Mouse (Mus musculus): Measurements from ENCODE around the gene Ift172. TPM values are rescaled to one million over a fixed set of nuclear protein-coding genes. Genes with fewer than 3 reads are reported as not detected.

The Ift172 gene
- 1 to 10 TPM; 2.6 to 7.2 TPM for polyA plus RNA-seq (2017; shearing (Covaris generic))

GRCm38 (mm10) chr5:31290521-31291360, at the start of gene Ift172:
TSS of gene Ift172 (minus strand) at chr5:31291116.
- peak; percentile 96 for ATAC-seq

GRCm38 (mm10) chr5:31328255-31328654, 37.3 kb upstream of the Ift172 start:
- ATAC-seq: no peak

GRCm38 (mm10) chr5:31326850-31327249, 35.9 kb upstream of the Ift172 start:
- ATAC-seq: no peak

GRCm38 (mm10) chr5:31324085-31324484, 33.2 kb upstream of the Ift172 start:
- ATAC-seq: no peak

- ATAC-seq: no peak
Observed at GRCm38 (mm10) chr5:31322776-31323175, 31.9 kb upstream of the Ift172 start.

GRCm38 (mm10) chr5:31312806-31313205, 21.9 kb upstream of the Ift172 start:
- no peak for ATAC-seq

- no peak for ATAC-seq
Observed at GRCm38 (mm10) chr5:31303093-31303492, 12.2 kb upstream of the Ift172 start.

- no peak for ATAC-seq
Observed at GRCm38 (mm10) chr5:31301866-31302265, 10.9 kb upstream of the Ift172 start.

- ATAC-seq: no peak
Observed at GRCm38 (mm10) chr5:31298486-31298885, 7.6 kb upstream of the Ift172 start.

- ATAC-seq: no peak
Observed at GRCm38 (mm10) chr5:31297981-31298380, 7.1 kb upstream of the Ift172 start.

GRCm38 (mm10) chr5:31297047-31297757, 6.3 kb upstream of the Ift172 start, which contains the start of gene Gckr:
TSS of gene Gckr (plus strand) at chr5:31297443.
- no peak for ATAC-seq

- no peak for ATAC-seq
Observed at GRCm38 (mm10) chr5:31295606-31296141, 4.8 kb upstream of the Ift172 start, which contains the start of gene Fndc4. TSS of gene Fndc4 (minus strand) at chr5:31296080.

GRCm38 (mm10) chr5:31294964-31295605, 4.2 kb upstream of the Ift172 start:
- no peak for ATAC-seq

- ATAC-seq: no peak
Observed at GRCm38 (mm10) chr5:31291361-31291688, 409 bp upstream of the Ift172 start.

GRCm38 (mm10) chr5:31289626-31290230, 1.2 kb downstream of the Ift172 start:
- ATAC-seq: no peak

GRCm38 (mm10) chr5:31288655-31289054, 2.3 kb downstream of the Ift172 start:
- no peak for ATAC-seq

GRCm38 (mm10) chr5:31288225-31288624, 2.7 kb downstream of the Ift172 start:
- ATAC-seq: no peak

- peak; percentile 19 for ATAC-seq
Observed at GRCm38 (mm10) chr5:31279245-31279988, 11.5 kb downstream of the Ift172 start.

- ATAC-seq: no peak
Observed at GRCm38 (mm10) chr5:31273018-31273417, 17.9 kb downstream of the Ift172 start.

- no peak for ATAC-seq
Observed at GRCm38 (mm10) chr5:31267686-31268085, 23.2 kb downstream of the Ift172 start.

GRCm38 (mm10) chr5:31266101-31266500, 24.8 kb downstream of the Ift172 start:
- ATAC-seq: no peak

- ATAC-seq: no peak
Observed at GRCm38 (mm10) chr5:31257616-31258015, 33.3 kb downstream of the Ift172 start.

All from activated CD4-positive, CD25-positive, alpha-beta regulatory T cell, adult 4 months (primary cell).